ENCODE assay signal across 8 mouse cellular contexts in the genomic region with DNA sequence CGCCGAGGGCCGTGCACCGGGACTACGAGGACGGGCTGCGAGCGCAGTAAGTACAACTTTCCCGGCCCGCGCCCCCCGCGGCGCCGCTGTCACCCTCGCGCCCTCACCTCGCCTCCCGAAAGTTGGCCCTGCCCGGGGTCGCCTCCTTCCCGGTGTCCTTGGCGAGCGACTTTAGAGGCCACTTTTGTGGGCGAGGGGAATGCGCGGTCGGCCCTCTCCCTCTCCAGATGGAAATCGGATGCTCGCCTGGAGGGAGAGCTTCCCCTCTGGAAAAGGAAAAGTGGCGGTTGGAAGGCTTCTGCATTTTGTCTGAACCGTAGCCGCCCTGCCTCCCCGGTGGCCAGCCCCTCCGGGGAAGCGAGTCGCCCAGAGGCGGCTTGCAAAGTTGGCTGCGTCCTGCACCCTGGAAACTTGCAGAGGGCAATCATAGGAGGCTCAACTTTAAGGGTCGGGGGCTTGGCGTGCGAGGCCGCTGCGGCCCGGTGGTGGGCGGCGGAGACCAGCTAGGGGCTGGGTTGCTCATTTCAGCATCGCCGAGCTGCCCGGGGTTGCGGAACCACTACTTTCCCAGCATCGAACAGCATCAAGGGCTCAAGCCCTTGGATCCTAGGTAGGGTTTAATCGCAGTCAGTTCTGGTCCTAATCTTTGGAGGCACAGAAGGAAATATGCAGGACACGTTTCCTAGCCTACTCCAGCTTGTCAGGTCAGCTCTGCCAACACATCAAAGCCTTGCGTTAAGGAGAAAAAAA. TPM values are rescaled to one million over a fixed set of nuclear protein-coding genes. Genes with fewer than 3 reads are reported as not detected.
DNase-seq lines count a peak whose midpoint lies in the region; ATAC-seq lines count a peak whose summit lies in the region.

No protein-coding gene starts in this region.

- peak; percentile 9 for ATAC-seq in forebrain, embryonic 16.5 days
- ATAC-seq in hindbrain, embryonic 15.5 days (ENCODE audit: low FRiP score, low read depth), result 0 out of 2 replicates have a peak, but pooled peaks have one; percentile 1
- ATAC-seq in liver, embryonic 16.5 days (ENCODE audit: low read depth), result no peak
- ATAC-seq in neural tube, embryonic 13.5 days (ENCODE audit: low read depth), result no peak; the same call in 1 of the 2 replicates

- H3K27ac ChIP-seq in forebrain, embryonic 16.5 days (ENCODE audit: low read length), result peak overlapping the region; percentile 72
- peak overlapping the region; percentile 83 for H3K27ac ChIP-seq in hindbrain, embryonic 15.5 days (replicated peaks)
- H3K27ac ChIP-seq in liver, embryonic 16.5 days (ENCODE audit: low read length), result peak overlapping the region; percentile 45
- peak overlapping the region; percentile 81 for H3K27ac ChIP-seq in neural tube, embryonic 13.5 days (replicated peaks)

- peak overlapping the region; percentile 65 for H3K4me3 ChIP-seq in forebrain, embryonic 16.5 days (replicated peaks; ENCODE audit: low read length)
- H3K4me3 ChIP-seq in hindbrain, embryonic 15.5 days, result peak overlapping the region; percentile 83
- peak overlapping the region; percentile 67 for H3K4me3 ChIP-seq in liver, embryonic 16.5 days (ENCODE audit: low read depth, low read length)
- peak overlapping the region; percentile 51 for H3K4me3 ChIP-seq in neural tube, embryonic 13.5 days

- H3K4me2 ChIP-seq in forebrain, embryonic 16.5 days (ENCODE audit: low read length), result peak overlapping the region; percentile 88
- peak overlapping the region; percentile 91 for H3K4me2 ChIP-seq in hindbrain, embryonic 15.5 days
- peak overlapping the region; percentile 59 for H3K4me2 ChIP-seq in liver, embryonic 16.5 days (ENCODE audit: low read depth, low read length)
- H3K4me2 ChIP-seq in neural tube, embryonic 13.5 days, result peak overlapping the region; percentile 80

- peak; percentile 29 for DNase-seq in ovary, adult 18-20 months (ENCODE audit: low spot score)
- DNase-seq in ovary, postnatal 36 days (ENCODE audit: low spot score), result no peak
- DNase-seq in adrenal gland, postnatal 4 days (ENCODE audit: low spot score in 2 of 2), result peak; percentile 28 to 33
- DNase-seq in layer of hippocampus, adult 18-20 months (ENCODE audit: low spot score in 2 of 2), result no peak

- WGBS in forebrain, embryonic 16.5 days, result under 1% methylated on average over 53 of the region's 55 CpGs
- under 1% methylated on average over 55 of the region's 55 CpGs for WGBS in hindbrain, embryonic 15.5 days
- under 1% methylated on average over 55 of the region's 55 CpGs for WGBS in liver, embryonic 16.5 days (ENCODE audit: insufficient replicate concordance)
- WGBS in neural tube, embryonic 13.5 days, result under 1% methylated on average over 54 of the region's 55 CpGs

- H3K4me1 ChIP-seq in forebrain, embryonic 16.5 days (replicated peaks; ENCODE audit: control insufficient read depth, insufficient read depth, low read length), result peaks cover 14% of the 10 kb centered on the region
- H3K4me1 ChIP-seq in hindbrain, embryonic 15.5 days (replicated peaks), result peaks cover 13% of the 10 kb centered on the region; the same call in 1 of the 2 replicates
- no peaks in the 10 kb centered on the region for H3K4me1 ChIP-seq in liver, embryonic 16.5 days (ENCODE audit: control insufficient read depth, low read depth, low read length)
- peaks cover 16% of the 10 kb centered on the region for H3K4me1 ChIP-seq in neural tube, embryonic 13.5 days (replicated peaks)

- H3K27me3 ChIP-seq in forebrain, embryonic 16.5 days (replicated peaks; ENCODE audit: control insufficient read depth, insufficient read depth, low read length), result no peaks in the 10 kb centered on the region
- H3K27me3 ChIP-seq in hindbrain, embryonic 15.5 days, result no peaks in the 10 kb centered on the region; the same call in 1 of the 2 replicates
- peaks cover 30% of the 10 kb centered on the region for H3K27me3 ChIP-seq in liver, embryonic 16.5 days (ENCODE audit: control insufficient read depth, insufficient read depth, low read depth, low read length)
- H3K27me3 ChIP-seq in neural tube, embryonic 13.5 days, result 0 out of 2 replicates have a peak, but pooled peaks cover 4% of the 10 kb centered on the region

- no peaks in the 10 kb centered on the region for H3K36me3 ChIP-seq in forebrain, embryonic 16.5 days (ENCODE audit: control insufficient read depth, insufficient read depth)
- no peaks in the 10 kb centered on the region for H3K36me3 ChIP-seq in hindbrain, embryonic 15.5 days
- no peaks in the 10 kb centered on the region for H3K36me3 ChIP-seq in liver, embryonic 16.5 days (ENCODE audit: control insufficient read depth, insufficient read depth)
- no peaks in the 10 kb centered on the region for H3K36me3 ChIP-seq in neural tube, embryonic 13.5 days

- no peaks in the 10 kb centered on the region for H3K9me3 ChIP-seq in forebrain, embryonic 16.5 days (ENCODE audit: control insufficient read depth, low read length)
- H3K9me3 ChIP-seq in hindbrain, embryonic 15.5 days, result no peaks in the 10 kb centered on the region
- no peaks in the 10 kb centered on the region for H3K9me3 ChIP-seq in liver, embryonic 16.5 days (replicated peaks; ENCODE audit: control insufficient read depth, low read length)
- H3K9me3 ChIP-seq in neural tube, embryonic 13.5 days, result no peaks in the 10 kb centered on the region

- H3K9ac ChIP-seq in forebrain, embryonic 16.5 days (replicated peaks; ENCODE audit: low read depth, low read length), result peak overlapping the region; percentile 67
- peak overlapping the region; percentile 73 for H3K9ac ChIP-seq in hindbrain, embryonic 15.5 days
- peak overlapping the region; percentile 65 for H3K9ac ChIP-seq in liver, embryonic 16.5 days (ENCODE audit: low read depth, low read length)
- H3K9ac ChIP-seq in neural tube, embryonic 13.5 days, result peak overlapping the region; percentile 72

RNA-seq across cellular contexts. Expression of gene Rassf8, which starts 0.5 kb away (rescaled TPM):
- total RNA-seq in adrenal gland, postnatal 4 days (2021), result 100 to 1,000 TPM; 131 to 139 TPM
- polyA plus RNA-seq in forebrain, embryonic 16.5 days (2015; fragmentation: Nextera tagmentation; extraction: Ambion mirVana), result 3.4 and 4.0 TPM in 2 replicates
- polyA plus RNA-seq in hindbrain, embryonic 15.5 days (2015; fragmentation: Nextera tagmentation; extraction: Ambion mirVana), result 5.0 and 5.2 TPM in 2 replicates
- 1.1 and 1.6 TPM in 2 replicates for polyA plus RNA-seq in liver, embryonic 16.5 days (2015; fragmentation: Nextera tagmentation; extraction: Ambion mirVana)
- polyA plus RNA-seq in neural tube, embryonic 13.5 days (2015; fragmentation: Nextera tagmentation; extraction: Ambion mirVana), result 4.8 and 5.8 TPM in 2 replicates
- total RNA-seq in layer of hippocampus, adult 18-20 months (2021), result 10 to 100 TPM; 23.7 to 27.3 TPM

Comparison
In these comparisons a context has a peak if more than half of its experiments do, and no peak if none do; other contexts are left out.
1. DNase-seq: peak in ovary, adult 18-20 months (single experiment) and adrenal gland, postnatal 4 days (2 of 2); none in ovary, postnatal 36 days (single experiment) and layer of hippocampus, adult 18-20 months (0 of 2).
2. ATAC-seq: peak in forebrain, embryonic 16.5 days (single experiment) and hindbrain, embryonic 15.5 days (single experiment); none in liver, embryonic 16.5 days (single experiment) and neural tube, embryonic 13.5 days (single experiment).
3. Peak in every context shown above with its lines, with median percentiles within 50 percentile points of each other: H3K27ac ChIP-seq, H3K4me2 ChIP-seq, H3K4me3 ChIP-seq and H3K9ac ChIP-seq.